Mouse (Mus musculus) lung, postnatal 0 days (tissue): Measurements from ENCODE around the gene Zer1. TPM values are rescaled to one million over a fixed set of nuclear protein-coding genes. Genes with fewer than 3 reads are reported as not detected.

Experiments used
- ATAC-seq: fragments of 200-750 bp; cut with Nextera tagmentation; 2 replicates; pipeline ENCODE4 v1.8.0; 2017; ENCODE audit warnings: moderate library complexity
- DNase-seq: peaks from one replicate; pipeline ENCODE4 v3.0.0-alpha.2; 2016; ENCODE audit warnings: low spot score
- H3K27ac ChIP-seq: fragments of 300-500 bp; sonication (generic); 2 replicates; pipeline ENCODE4 v1.5.1; 2014; ENCODE audit warnings: antibody characterized with exemption, mild to moderate bottlenecking, low read length, mixed read lengths
- H3K27me3 ChIP-seq: fragments of 300-500 bp; sonication (generic); replicated peaks from 2 replicates; pipeline ENCODE4 v1.6.1; 2014; ENCODE audit warnings: low read length, mixed read lengths; ENCODE audit not compliant: insufficient read depth
- H3K36me3 ChIP-seq: fragments of 300-500 bp; sonication (generic); 2 replicates; pipeline ENCODE4 v1.6.1; 2014; ENCODE audit warnings: low read length, mixed read lengths; ENCODE audit not compliant: insufficient read depth
- H3K4me1 ChIP-seq: fragments of 300-500 bp; sonication (generic); 2 replicates; pipeline ENCODE4 v1.6.1; 2014; ENCODE audit warnings: antibody characterized with exemption, low read depth, low read length, mixed read lengths; ENCODE audit not compliant: insufficient read depth
- H3K4me2 ChIP-seq: fragments of 300-500 bp; sonication (generic); replicated peaks from 2 replicates; pipeline ENCODE4 v1.6.1; 2014; ENCODE audit warnings: low read depth, mild to moderate bottlenecking, low read length, moderate library complexity, mixed read lengths
- H3K4me3 ChIP-seq: fragments of 300-500 bp; sonication (generic); 2 replicates; pipeline ENCODE4 v1.5.1; 2014; ENCODE audit warnings: low read depth, low read length
- H3K9ac ChIP-seq: fragments of 300-500 bp; sonication (generic); replicated peaks from 2 replicates; pipeline ENCODE4 v1.6.1; 2014; ENCODE audit warnings: low read depth, mild to moderate bottlenecking
- H3K9me3 ChIP-seq: fragments of 300-500 bp; sonication (generic); 2 replicates; pipeline ENCODE4 v1.6.1; 2016; ENCODE audit warnings: low read length, mixed read lengths
- CTCF ChIP-seq: IDR thresholded peaks from 2 replicates; pipeline ENCODE4 v1.5.1; 2016; ENCODE audit warnings: antibody characterized with exemption, mild to moderate bottlenecking
- EP300 ChIP-seq: IDR thresholded peaks from 2 replicates; pipeline ENCODE4 v1.6.1; 2016; ENCODE audit warnings: antibody characterized with exemption, mild to moderate bottlenecking, control low read depth
- WGBS: fragments of 180-500 bp; shearing (Covaris S2); extraction: QIAGEN DNeasy Blood & Tissue Kit; methylation state at CpG from one replicate; pipeline ENCODE4 v1.1.7; 2014; 5-methylcytosine and 5-hydroxymethylcytosine counted together
- polyA plus RNA-seq: library from polyadenylated mRNA; unstranded; fragments of >200 nt; fragmentation: Nextera tagmentation; extraction: Ambion mirVana; gene quantifications from 2 replicates; pipeline ENCODE4 v1.2.1, GENCODE M21; 2015

Gene Zer1
- polyA plus RNA-seq, 1 experiment from 2014 or later, result 5.0 TPM

- ATAC-seq, result peak; percentile 18
- DNase-seq, result peak; percentile 54
- peaks cover 11% of the 10 kb centered on the region for H3K4me1 ChIP-seq
These were observed 57.1 kb downstream of the Zer1 start for GRCm38 (mm10) chr2:30067031-30067888.

GRCm38 (mm10) chr2:30066046-30066901, 58.1 kb downstream of the Zer1 start:
- H3K4me2 ChIP-seq, result peak overlapping the region; percentile 94
- WGBS, result under 1% methylated on average over 52 of the region's 101 CpGs
- peak overlapping the region; percentile 78 for H3K9ac ChIP-seq
- H3K4me3 ChIP-seq, result peak overlapping the region; percentile 99
- DNase-seq (peak; percentile 98), ATAC-seq (peak; percentile 94)
- no peak for TF ChIP-seq CTCF
- no peak for TF ChIP-seq EP300
- H3K4me1 ChIP-seq, result peaks cover 14% of the 10 kb centered on the region
- no peaks in the 10 kb centered on the region for H3K36me3 ChIP-seq
- no peaks in the 10 kb centered on the region for H3K27me3 ChIP-seq
- no peaks in the 10 kb centered on the region for H3K9me3 ChIP-seq
- peak overlapping the region; percentile 96 for H3K27ac ChIP-seq

More at GRCm38 (mm10) chr2:30067031-30067888, 57.1 kb downstream of the Zer1 start:
- under 1% methylated on average over 49 of the region's 69 CpGs for WGBS
- no peaks in the 10 kb centered on the region for H3K9me3 ChIP-seq
- TF ChIP-seq CTCF (no peak), EP300 (no peak)
- peak overlapping the region; percentile 78 for H3K9ac ChIP-seq
- H3K4me3 ChIP-seq, result peak overlapping the region; percentile 99
- H3K4me2 ChIP-seq, result peak overlapping the region; percentile 94
- H3K27ac ChIP-seq, result peak overlapping the region; percentile 96
- no peaks in the 10 kb centered on the region for H3K27me3 ChIP-seq
- H3K36me3 ChIP-seq, result no peaks in the 10 kb centered on the region

- Histone ChIP-seq H3K4me2 (no peak overlapping the region), H3K9me3 (no peaks in the 10 kb centered on the region), H3K4me3 (no peak overlapping the region), H3K27me3 (no peaks in the 10 kb centered on the region), H3K4me1 (peaks cover 14% of the 10 kb centered on the region), H3K9ac (no peak overlapping the region), H3K27ac (peak overlapping the region; percentile 91), H3K36me3 (no peaks in the 10 kb centered on the region)
- DNase-seq (no peak), ATAC-seq (no peak)
- 37% methylated on average over 3 of the region's 3 CpGs for WGBS
- no peak for TF ChIP-seq CTCF
- no peak for TF ChIP-seq EP300
These were observed 60.1 kb downstream of the Zer1 start for GRCm38 (mm10) chr2:30064298-30064697.

- no peak for TF ChIP-seq EP300
- TF ChIP-seq CTCF, result no peak
- H3K27me3 ChIP-seq, result no peaks in the 10 kb centered on the region
- 15% methylated on average over 3 of the region's 3 CpGs for WGBS
- no peaks in the 10 kb centered on the region for H3K9me3 ChIP-seq
- H3K4me1 ChIP-seq, result peaks cover 14% of the 10 kb centered on the region
- ATAC-seq (no peak), DNase-seq (peak; percentile 27)
- H3K27ac ChIP-seq, result peak overlapping the region; percentile 91
- H3K4me3 ChIP-seq, result 0 out of 2 replicates have a peak overlapping the region, but pooled peaks have one; percentile 51
- no peaks in the 10 kb centered on the region for H3K36me3 ChIP-seq
- peak overlapping the region; percentile 86 for H3K4me2 ChIP-seq
- no peak overlapping the region for H3K9ac ChIP-seq
These were observed 60.6 kb downstream of the Zer1 start for GRCm38 (mm10) chr2:30063791-30064190.

GRCm38 (mm10) chr2:30063235-30063634, 61.1 kb downstream of the Zer1 start:
- H3K9ac ChIP-seq, result peak overlapping the region; percentile 69
- peaks cover 14% of the 10 kb centered on the region for H3K4me1 ChIP-seq
- peak overlapping the region; percentile 86 for H3K4me2 ChIP-seq
- H3K4me3 ChIP-seq, result peak overlapping the region; percentile 51
- ATAC-seq (no peak), DNase-seq (peak; percentile 6)
- 5% methylated on average over 8 of the region's 8 CpGs for WGBS
- H3K27ac ChIP-seq, result peak overlapping the region; percentile 91
- no peaks in the 10 kb centered on the region for H3K36me3 ChIP-seq
- H3K27me3 ChIP-seq, result no peaks in the 10 kb centered on the region
- H3K9me3 ChIP-seq, result no peaks in the 10 kb centered on the region
- TF ChIP-seq CTCF, result no peak
- TF ChIP-seq EP300, result no peak
